Mouse (Mus musculus): ENCODE measurements at regions not wholly inside any gene's neighbourhood (a gene's known extent, or its start where the extent isn't known, plus 50 kb on each side); places are given as distances from the start of the nearest gene placed in this dataset.

- H3K9ac ChIP-seq = no peak overlapping the region
- no peaks in the 10 kb centered on the region for H3K27me3 ChIP-seq
- H3K4me3 ChIP-seq (replicated peaks) = no peak overlapping the region
- H3K36me3 ChIP-seq = no peaks in the 10 kb centered on the region
- H3K4me2 ChIP-seq = no peak overlapping the region
- ATAC-seq (ENCODE audit: low read depth) (no peak), DNase-seq (no peak)
- 18% methylated on average over 5 of the region's 5 CpGs for WGBS (ENCODE audit: insufficient replicate concordance)
- no peaks in the 10 kb centered on the region for H3K9me3 ChIP-seq (replicated peaks)
- no peak overlapping the region for H3K27ac ChIP-seq
- no peaks in the 10 kb centered on the region for H3K4me1 ChIP-seq (replicated peaks)
Measured at GRCm38 (mm10) chr5:132671496-132671895, 128.4 kb upstream of the Auts2 start.

- H3K27ac ChIP-seq = no peak overlapping the region
- H3K36me3 ChIP-seq = no peaks in the 10 kb centered on the region
- no peak overlapping the region for H3K4me2 ChIP-seq
- no peaks in the 10 kb centered on the region for H3K9me3 ChIP-seq (replicated peaks)
- no peak overlapping the region for H3K9ac ChIP-seq
- H3K27me3 ChIP-seq = no peaks in the 10 kb centered on the region
- DNase-seq (no peak), ATAC-seq (ENCODE audit: low read depth) (no peak)
- no peaks in the 10 kb centered on the region for H3K4me1 ChIP-seq (replicated peaks)
- H3K4me3 ChIP-seq (replicated peaks) = no peak overlapping the region
- WGBS (ENCODE audit: insufficient replicate concordance) = 51% methylated on average over 4 of the region's 4 CpGs
Measured at GRCm38 (mm10) chr5:132667316-132667715, 124.2 kb upstream of the Auts2 start.

- no peak overlapping the region for H3K4me2 ChIP-seq
- ATAC-seq (ENCODE audit: low read depth) (no peak), DNase-seq (no peak)
- no peaks in the 10 kb centered on the region for H3K27me3 ChIP-seq
- H3K4me3 ChIP-seq (replicated peaks) = no peak overlapping the region
- 80% methylated on average over 1 of the region's 1 CpGs for WGBS (ENCODE audit: insufficient replicate concordance)
- no peaks in the 10 kb centered on the region for H3K4me1 ChIP-seq (replicated peaks)
- no peak overlapping the region for H3K9ac ChIP-seq
- peaks cover 7% of the 10 kb centered on the region; the same call in 1 of the 2 replicates for H3K9me3 ChIP-seq (replicated peaks)
- no peaks in the 10 kb centered on the region for H3K36me3 ChIP-seq
- H3K27ac ChIP-seq = no peak overlapping the region
Measured at GRCm38 (mm10) chr5:132661266-132661665, 118.1 kb upstream of the Auts2 start.

GRCm38 (mm10) chr5:132660036-132660435 lies 116.9 kb upstream of the Auts2 start:
- Histone ChIP-seq H3K27ac (no peak overlapping the region), H3K4me2 (no peak overlapping the region), H3K36me3 (no peaks in the 10 kb centered on the region), H3K9ac (no peak overlapping the region), H3K4me3 (replicated peaks) (no peak overlapping the region), H3K27me3 (no peaks in the 10 kb centered on the region), H3K9me3 (replicated peaks) (peaks cover 7% of the 10 kb centered on the region; the same call in 1 of the 2 replicates), H3K4me1 (replicated peaks) (no peaks in the 10 kb centered on the region)
- DNase-seq (no peak), ATAC-seq (ENCODE audit: low read depth) (no peak)
- WGBS (ENCODE audit: insufficient replicate concordance) = 53% methylated on average over 7 of the region's 7 CpGs

- Histone ChIP-seq H3K27ac (no peak overlapping the region), H3K4me1 (replicated peaks) (no peaks in the 10 kb centered on the region), H3K36me3 (no peaks in the 10 kb centered on the region), H3K9me3 (replicated peaks) (peaks cover 7% of the 10 kb centered on the region; the same call in 1 of the 2 replicates), H3K4me3 (replicated peaks) (no peak overlapping the region), H3K9ac (no peak overlapping the region), H3K4me2 (no peak overlapping the region), H3K27me3 (no peaks in the 10 kb centered on the region)
- whole genome bisulfite sequencing (ENCODE audit: insufficient replicate concordance) = 70% methylated on average over 7 of the region's 7 CpGs
- DNase-seq = no peak
- no peak for ATAC-seq (ENCODE audit: low read depth)
Measured at GRCm38 (mm10) chr5:132654382-132654781, 111.2 kb upstream of the Auts2 start.

- Histone ChIP-seq H3K9me3 (replicated peaks) (peaks cover 7% of the 10 kb centered on the region; the same call in 1 of the 2 replicates), H3K27ac (no peak overlapping the region), H3K4me1 (replicated peaks) (peaks cover under 1% of the 10 kb centered on the region; the same call in 1 of the 2 replicates), H3K4me3 (replicated peaks) (no peak overlapping the region), H3K36me3 (no peaks in the 10 kb centered on the region), H3K27me3 (no peaks in the 10 kb centered on the region), H3K4me2 (no peak overlapping the region), H3K9ac (no peak overlapping the region)
- WGBS (ENCODE audit: insufficient replicate concordance) = 29% methylated on average over 6 of the region's 6 CpGs
- DNase-seq (no peak), ATAC-seq (ENCODE audit: low read depth) (no peak)
Measured at GRCm38 (mm10) chr5:132653694-132654300, 110.7 kb upstream of the Auts2 start.

- 0 out of 2 replicates have a peak, but pooled peaks cover under 1% of the 10 kb centered on the region for H3K9me3 ChIP-seq (replicated peaks)
- DNase-seq = no peak
- peaks cover 6% of the 10 kb centered on the region; the same call in 1 of the 2 replicates for H3K4me1 ChIP-seq (replicated peaks)
- no peaks in the 10 kb centered on the region for H3K36me3 ChIP-seq
- no peaks in the 10 kb centered on the region for H3K27me3 ChIP-seq
- H3K4me2 ChIP-seq = no peak overlapping the region
- 34% methylated on average over 1 of the region's 1 CpGs for WGBS (ENCODE audit: insufficient replicate concordance)
- no peak overlapping the region for H3K9ac ChIP-seq
- no peak overlapping the region for H3K27ac ChIP-seq
- no peak for ATAC-seq (ENCODE audit: low read depth)
- H3K4me3 ChIP-seq (replicated peaks) = no peak overlapping the region
Measured at GRCm38 (mm10) chr5:132652201-132652600, 109.1 kb upstream of the Auts2 start.

- Histone ChIP-seq H3K4me1 (replicated peaks) (peaks cover 6% of the 10 kb centered on the region; the same call in 1 of the 2 replicates), H3K4me2 (no peak overlapping the region), H3K36me3 (no peaks in the 10 kb centered on the region), H3K27me3 (no peaks in the 10 kb centered on the region), H3K9ac (no peak overlapping the region), H3K27ac (no peak overlapping the region), H3K9me3 (replicated peaks) (no peaks in the 10 kb centered on the region), H3K4me3 (replicated peaks) (no peak overlapping the region)
- 41% methylated on average over 7 of the region's 7 CpGs for WGBS (ENCODE audit: insufficient replicate concordance)
- no peak for DNase-seq
- ATAC-seq (ENCODE audit: low read depth) = no peak
Measured at GRCm38 (mm10) chr5:132649771-132650170, 106.6 kb upstream of the Auts2 start.

- no peak for ATAC-seq (ENCODE audit: low read depth)
- Histone ChIP-seq H3K9me3 (replicated peaks) (no peaks in the 10 kb centered on the region), H3K4me1 (replicated peaks) (peaks cover 6% of the 10 kb centered on the region; the same call in 1 of the 2 replicates), H3K9ac (no peak overlapping the region), H3K27me3 (no peaks in the 10 kb centered on the region), H3K27ac (no peak overlapping the region), H3K36me3 (no peaks in the 10 kb centered on the region), H3K4me3 (replicated peaks) (no peak overlapping the region), H3K4me2 (no peak overlapping the region)
- 34% methylated on average over 2 of the region's 2 CpGs for WGBS (ENCODE audit: insufficient replicate concordance)
- DNase-seq = no peak
Measured at GRCm38 (mm10) chr5:132648751-132649150, 105.6 kb upstream of the Auts2 start.

GRCm38 (mm10) chr5:132644646-132645172 lies 101.6 kb upstream of the Auts2 start:
- H3K4me1 ChIP-seq (replicated peaks) = peaks cover 6% of the 10 kb centered on the region; the same call in 1 of the 2 replicates
- no peaks in the 10 kb centered on the region for H3K36me3 ChIP-seq
- H3K4me3 ChIP-seq (replicated peaks) = no peak overlapping the region
- no peak overlapping the region for H3K9ac ChIP-seq
- H3K27me3 ChIP-seq = no peaks in the 10 kb centered on the region
- H3K27ac ChIP-seq = no peak overlapping the region
- ATAC-seq (ENCODE audit: low read depth) (no peak), DNase-seq (no peak)
- WGBS (ENCODE audit: insufficient replicate concordance) = 56% methylated on average over 5 of the region's 5 CpGs
- no peaks in the 10 kb centered on the region for H3K9me3 ChIP-seq (replicated peaks)
- H3K4me2 ChIP-seq = no peak overlapping the region

GRCm38 (mm10) chr5:132643270-132643669 lies 100.1 kb upstream of the Auts2 start:
- 55% methylated on average over 3 of the region's 3 CpGs for WGBS (ENCODE audit: insufficient replicate concordance)
- ATAC-seq (ENCODE audit: low read depth) = no peak

More at GRCm38 (mm10) chr5:132643270-132643669, 100.1 kb upstream of the Auts2 start:
- no peaks in the 10 kb centered on the region for H3K36me3 ChIP-seq
- no peak overlapping the region for H3K9ac ChIP-seq
- H3K9me3 ChIP-seq (replicated peaks) = no peaks in the 10 kb centered on the region
- no peaks in the 10 kb centered on the region for H3K27me3 ChIP-seq
- no peak overlapping the region for H3K4me2 ChIP-seq
- H3K4me1 ChIP-seq (replicated peaks) = peaks cover 3% of the 10 kb centered on the region; the same call in 1 of the 2 replicates
- no peak overlapping the region for H3K27ac ChIP-seq
- DNase-seq = no peak
- H3K4me3 ChIP-seq (replicated peaks) = no peak overlapping the region

Data from liver, embryonic 13.5 days (tissue).